Mouse (Mus musculus): Measurements from ENCODE around the gene Zfp442. TPM values are rescaled to one million over a fixed set of nuclear protein-coding genes. Genes with fewer than 3 reads are reported as not detected.
"Not testable (repeated sequence)": the region's sequence is repeated elsewhere in the genome, so short reads cannot be mapped to it uniquely, and the experiment has no call there.

Gene Zfp442
- total RNA-seq (2015) (3.1 and 4.5 TPM in 2 replicates), total RNA-seq (2017) (4.5 TPM in 2 replicates)

GRCm38 (mm10) chr2:150451180-150451919 is at the start of gene Zfp442:
Gene Zfp442 (minus strand): TSS chr2:150451486.
- peak; percentile 96 for ATAC-seq (replicated peaks; ENCODE audit: poor library complexity)

- not testable (repeated sequence) for ATAC-seq (replicated peaks; ENCODE audit: poor library complexity)
These were observed 49.1 kb upstream of the Zfp442 start for GRCm38 (mm10) chr2:150500124-150500973.

DNA sequence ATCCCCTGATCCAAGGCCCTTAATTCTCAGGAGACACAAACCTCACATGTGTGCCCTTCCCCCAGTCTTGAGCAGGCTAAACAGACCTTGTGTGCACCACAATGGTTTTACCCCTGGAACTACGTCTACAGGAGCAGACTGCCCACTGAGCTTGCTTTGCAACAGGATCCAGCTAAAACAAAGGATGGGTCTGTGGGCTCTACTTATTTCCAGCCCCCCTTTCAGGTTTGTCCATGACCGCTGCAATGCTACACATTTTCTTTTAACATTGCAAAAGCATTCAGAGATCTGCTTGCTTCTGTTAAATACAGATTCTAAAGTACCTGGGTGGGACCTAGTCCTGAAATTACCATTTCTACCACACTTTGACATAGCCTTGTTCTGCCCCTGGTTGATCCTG is 41.7 kb upstream of the Zfp442 start:
- no peak for ATAC-seq (replicated peaks; ENCODE audit: poor library complexity)

DNA sequence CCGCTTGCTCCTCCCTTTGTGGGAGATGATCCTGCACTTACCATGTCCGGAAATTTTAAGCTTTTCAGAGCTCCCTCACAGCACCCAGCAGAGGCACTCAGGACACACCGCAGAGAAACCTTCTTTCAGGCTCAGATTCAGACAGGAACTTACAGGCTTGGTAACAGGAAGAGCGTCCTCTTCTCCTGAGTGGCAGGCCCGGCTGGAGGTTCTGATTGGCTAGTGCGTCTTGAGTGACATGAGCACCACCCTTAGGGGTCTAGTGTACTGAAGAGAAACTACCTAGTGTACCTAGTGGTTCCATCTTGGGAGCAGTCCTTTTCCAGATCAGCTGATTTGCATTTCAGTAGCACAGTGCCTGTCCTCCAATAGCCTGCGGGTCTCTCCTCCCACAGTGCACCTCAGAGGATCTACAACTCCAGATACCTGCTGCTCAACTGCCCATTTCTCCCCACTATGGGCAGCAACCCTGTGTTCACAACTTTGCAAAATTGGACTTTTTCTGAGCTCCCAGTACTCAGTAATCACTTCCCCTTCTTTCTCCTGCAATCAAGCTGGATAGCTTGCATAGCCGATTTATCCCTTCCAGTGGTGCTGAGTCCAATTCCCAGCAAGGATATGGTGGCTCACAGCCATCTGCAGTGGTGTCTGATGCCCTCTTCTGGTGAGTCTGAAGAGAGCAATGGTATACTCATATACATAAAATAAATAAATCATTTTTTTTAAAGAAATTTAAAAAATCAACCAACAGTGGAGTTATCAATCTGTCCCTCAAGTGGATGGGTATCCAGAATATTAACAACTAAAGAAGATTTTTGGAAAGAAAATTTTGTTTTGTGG is 33.9 kb upstream of the Zfp442 start, which contains the start of gene Zfp345:
Zfp345 (minus strand) TSS at position 153 of the 840 bp plus-strand sequence.
- ATAC-seq (replicated peaks; ENCODE audit: poor library complexity), result 0 out of 2 replicates have a peak, but pooled peaks have one; percentile 6

- peak; percentile 54 for ATAC-seq (replicated peaks; ENCODE audit: poor library complexity)
These were observed 12.2 kb downstream of the Zfp442 start for GRCm38 (mm10) chr2:150439084-150439483.

GRCm38 (mm10) chr2:150412146-150412545 is 39.1 kb downstream of the Zfp442 start:
- not testable (repeated sequence) for ATAC-seq (replicated peaks; ENCODE audit: poor library complexity)

GRCm38 (mm10) chr2:150390198-150390597 is 61.1 kb downstream of the Zfp442 start:
- no peak for ATAC-seq (replicated peaks; ENCODE audit: poor library complexity)

DNA sequence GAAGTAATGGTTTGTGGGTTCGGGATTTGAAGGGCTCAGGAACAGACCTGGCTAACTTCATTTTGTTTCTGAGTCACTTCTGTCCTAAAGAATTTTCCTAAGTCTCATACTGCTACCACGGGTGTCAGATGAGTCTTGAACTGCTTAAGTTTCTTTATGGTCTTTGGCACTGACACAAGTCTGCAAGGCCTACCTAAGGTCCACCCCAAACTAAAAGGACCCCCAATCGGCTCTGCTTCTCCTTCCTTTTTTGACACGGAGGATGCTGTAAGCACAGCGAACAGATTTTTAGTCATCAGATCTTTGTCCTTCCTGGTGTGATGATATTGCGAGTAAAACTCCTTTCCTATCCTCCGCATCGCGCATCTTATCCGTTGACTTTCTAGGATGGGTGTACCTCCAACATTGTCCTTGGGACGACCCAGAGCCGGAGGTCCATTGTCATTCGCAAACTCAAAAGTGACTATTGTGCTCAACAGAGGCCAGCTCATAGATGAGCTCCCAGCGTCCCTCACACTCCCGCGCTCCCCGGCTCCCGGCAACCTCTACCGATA is 65.7 kb downstream of the Zfp442 start:
- peak; percentile 42 for ATAC-seq (replicated peaks; ENCODE audit: poor library complexity)

- ATAC-seq (replicated peaks; ENCODE audit: poor library complexity), result peak; percentile 73
These were observed 88.4 kb downstream of the Zfp442 start for GRCm38 (mm10) chr2:150362878-150363229.

- ATAC-seq (replicated peaks; ENCODE audit: poor library complexity), result peak; percentile 99
These were observed 89.0 kb downstream of the Zfp442 start, which contains the start of gene 3300002I08Rik for GRCm38 (mm10) chr2:150362113-150362877. Gene 3300002I08Rik (minus strand): TSS chr2:150362765.

Other genes with a start within 250 kb of the Zfp442 start
- gene Zfp937, start 233.4 kb downstream of the Zfp442 start, total RNA-seq (2015), result 2.1 and 3.5 TPM in 2 replicates
- 1.4 and 2.4 TPM in 2 replicates for gene Zfp937, start 233.4 kb downstream of the Zfp442 start, total RNA-seq (2017)
- 6.4 and 6.9 TPM in 2 replicates for gene Gm21994, start 195.9 kb downstream of the Zfp442 start, total RNA-seq (2015)
- gene Gm21994, start 195.9 kb downstream of the Zfp442 start, total RNA-seq (2017), result 3.3 and 5.9 TPM in 2 replicates
- gene Gm14124, start 194.0 kb downstream of the Zfp442 start, total RNA-seq (2015), result not detected in 2 replicates
- gene Gm14124, start 194.0 kb downstream of the Zfp442 start, total RNA-seq (2017), result not detected in 2 replicates
- gene Gm10130, start 127.8 kb downstream of the Zfp442 start, total RNA-seq (2015), result 1.5 and 1.7 TPM in 2 replicates
- 10.7 and 18.8 TPM in 2 replicates for gene Gm10130, start 127.8 kb downstream of the Zfp442 start, total RNA-seq (2017)
- 2.2 and 2.4 TPM in 2 replicates for gene 3300002I08Rik, start 88.7 kb downstream of the Zfp442 start, total RNA-seq (2015)
- gene 3300002I08Rik, start 88.7 kb downstream of the Zfp442 start, total RNA-seq (2017), result 4.9 and 6.6 TPM in 2 replicates
- gene Zfp345, start 33.6 kb upstream of the Zfp442 start, total RNA-seq (2015), result 0.12 and 1.1 TPM in 2 replicates
- gene Zfp345, start 33.6 kb upstream of the Zfp442 start, total RNA-seq (2017), result 0.17 TPM in 1 of 2 replicates, not detected in the other
- 422 and 485 TPM in 2 replicates for gene Cst7, start 118.9 kb upstream of the Zfp442 start, total RNA-seq (2015)
- 323 and 389 TPM in 2 replicates for gene Cst7, start 118.9 kb upstream of the Zfp442 start, total RNA-seq (2017)
- gene Apmap, start 157.1 kb upstream of the Zfp442 start, total RNA-seq (2015), result 33.7 and 36.6 TPM in 2 replicates
- 71.2 and 73.6 TPM in 2 replicates for gene Apmap, start 157.1 kb upstream of the Zfp442 start, total RNA-seq (2017)
- gene Acss1, start 217.0 kb upstream of the Zfp442 start, total RNA-seq (2015), result 9.7 and 18.1 TPM in 2 replicates
- 15.4 and 20.7 TPM in 2 replicates for gene Acss1, start 217.0 kb upstream of the Zfp442 start, total RNA-seq (2017)
- gene Vsx1, start 237.9 kb upstream of the Zfp442 start, total RNA-seq (2015), result not detected in 2 replicates
- not detected in 2 replicates for gene Vsx1, start 237.9 kb upstream of the Zfp442 start, total RNA-seq (2017)

Data from megakaryocyte progenitor cell, adult 5-6 weeks (primary cell).